Mouse (Mus musculus) adrenal gland, adult 18-20 months (tissue): ENCODE measurements around the gene Dicer1. TPM values are rescaled to one million over a fixed set of nuclear protein-coding genes. Genes with fewer than 3 reads are reported as not detected.

Experiments
- total RNA-seq, 2 experiments: library from RNA; stranded (reverse); gene quantifications; 1 replicate in 1 of 2; 2 replicates in 1 of 2; pipeline ENCODE4 v1.2.3; 2021

Dicer1 gene
- total RNA-seq, 2 experiments from 2014 or later, result 35.5 to 51.5 TPM

Other genes starting within 250 kb of the Dicer1 start
- 10 to 100 TPM; 12.8 to 15.9 TPM for gene Clmn, start 113.1 kb upstream of the Dicer1 start, total RNA-seq